Mouse (Mus musculus) urinary bladder, postnatal 4 days (tissue): ENCODE data around the gene Gnrhr.
A peak's percentile ranks its signal among the peaks of the same experiment; 100 is the strongest.

Source experiments
- DNase-seq, 2 experiments: peaks; one replicate each; pipeline ENCODE4 v3.0.0; 2021 to 2022; ENCODE audit warnings: low spot score in 2 of 2

Gene Gnrhr

DNA sequence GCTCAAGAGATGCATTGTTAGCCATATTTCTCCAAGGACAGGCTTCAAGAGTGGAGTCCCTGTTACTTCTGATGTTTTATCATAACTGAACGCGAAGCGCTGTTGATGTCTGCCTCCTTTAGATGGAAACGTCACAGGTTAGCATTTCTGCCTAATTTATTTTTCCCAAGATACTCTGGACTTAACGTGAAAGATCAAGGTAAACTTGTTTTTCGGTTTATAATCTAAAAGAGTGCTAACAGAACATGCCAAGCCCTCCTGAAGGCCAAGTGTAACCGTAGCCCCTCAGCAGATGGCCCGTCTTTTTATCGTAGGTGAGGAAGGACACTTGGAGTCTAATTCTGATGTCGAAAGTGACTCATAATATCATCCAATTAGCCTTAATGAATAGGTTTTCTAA, at the start of gene Gnrhr:
Gene Gnrhr, minus strand, starts transcription at position 101 of the 400 bp plus-strand sequence.
- no peak for DNase-seq

DNA sequence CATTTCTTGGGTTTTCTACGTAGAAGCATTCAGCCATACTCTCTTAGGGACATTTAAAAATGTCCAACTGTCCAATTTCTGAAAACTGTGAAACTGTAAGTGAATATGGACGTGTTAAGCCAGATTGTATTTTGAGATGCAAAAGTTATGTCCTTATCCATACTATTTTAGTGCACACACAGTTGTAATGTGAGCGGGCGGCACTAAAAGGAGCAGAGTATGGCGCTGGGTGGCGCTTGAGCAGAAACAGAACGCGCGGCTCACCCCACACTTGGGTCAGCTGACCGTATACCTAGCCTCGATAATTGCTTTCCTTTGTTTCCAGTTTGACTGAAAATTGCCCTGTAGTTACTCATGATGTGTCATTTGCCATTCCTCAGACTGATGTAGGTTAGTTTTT, 48.9 kb upstream of the Gnrhr start:
- DNase-seq, result no peak

DNA sequence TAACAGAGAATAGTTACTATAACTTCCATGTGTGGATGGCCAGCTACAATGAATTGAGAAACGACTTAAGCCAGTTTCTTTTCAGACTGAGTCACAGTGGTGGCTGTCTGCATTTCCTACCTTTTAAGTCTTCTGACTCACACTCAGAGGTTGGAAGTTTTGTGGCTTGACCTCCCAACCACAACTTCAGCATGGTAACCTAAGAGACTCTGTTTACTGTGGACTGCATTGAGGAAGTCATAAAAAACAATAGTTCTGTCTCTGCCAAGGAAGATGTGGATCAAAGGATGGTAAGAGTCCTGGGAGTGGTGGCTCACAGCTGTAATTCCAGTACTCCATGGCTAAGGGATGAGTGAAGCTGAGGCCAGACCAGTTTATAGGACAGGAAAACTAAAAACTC, 47.2 kb upstream of the Gnrhr start:
- DNase-seq, result no peak

DNA sequence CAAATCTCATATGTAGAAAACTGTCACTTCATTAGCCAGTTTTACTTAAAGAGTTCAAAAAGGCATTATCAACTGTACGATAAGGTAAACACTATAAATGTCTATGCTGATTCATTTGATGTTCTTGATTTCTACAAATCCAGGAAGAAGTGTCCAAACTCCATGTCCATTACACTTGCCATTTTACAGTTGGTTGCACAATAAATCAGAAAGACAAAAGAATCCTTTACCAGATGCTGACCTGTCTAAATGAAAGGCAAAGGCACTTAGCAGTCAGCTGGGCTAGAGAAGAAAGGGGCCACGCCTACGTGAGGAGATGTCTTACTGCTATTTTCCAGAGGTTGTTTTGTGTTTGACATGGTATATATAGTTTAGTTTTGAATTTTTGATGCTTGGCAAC, 46.6 kb upstream of the Gnrhr start:
- no peak for DNase-seq

DNA sequence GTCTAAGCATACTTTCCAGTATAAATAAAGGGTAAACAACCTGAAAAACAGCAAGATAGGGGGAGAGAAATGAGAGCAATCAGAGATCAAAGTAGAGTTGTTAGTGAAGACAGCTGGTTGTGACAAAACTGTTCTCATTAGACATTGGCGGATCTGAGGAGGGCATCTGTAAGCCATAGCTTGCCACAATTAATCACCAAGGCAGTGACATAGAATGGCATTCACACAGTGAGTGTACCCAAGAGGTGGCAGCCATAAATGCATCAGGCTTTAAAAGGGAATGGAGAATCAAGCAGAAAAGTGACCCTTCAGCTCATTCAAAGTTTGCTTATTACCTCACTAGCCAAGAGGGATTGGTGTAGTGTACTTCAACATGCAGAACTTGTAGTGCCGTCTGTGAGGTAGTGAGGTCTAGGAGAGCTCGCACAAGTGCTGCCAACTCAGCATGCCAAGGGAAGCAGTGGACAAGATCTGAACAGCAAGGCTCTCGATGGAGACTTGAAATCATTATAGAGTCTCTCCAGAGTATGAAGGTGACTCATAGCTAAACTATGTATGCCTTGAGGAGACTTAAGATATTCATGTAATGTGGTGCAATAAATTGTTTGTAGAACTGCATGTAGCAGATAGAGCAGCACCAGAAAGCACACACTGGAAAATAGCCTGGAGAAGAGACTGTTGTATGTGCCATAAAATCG, 29.6 kb upstream of the Gnrhr start:
- DNase-seq, result no peak

DNA sequence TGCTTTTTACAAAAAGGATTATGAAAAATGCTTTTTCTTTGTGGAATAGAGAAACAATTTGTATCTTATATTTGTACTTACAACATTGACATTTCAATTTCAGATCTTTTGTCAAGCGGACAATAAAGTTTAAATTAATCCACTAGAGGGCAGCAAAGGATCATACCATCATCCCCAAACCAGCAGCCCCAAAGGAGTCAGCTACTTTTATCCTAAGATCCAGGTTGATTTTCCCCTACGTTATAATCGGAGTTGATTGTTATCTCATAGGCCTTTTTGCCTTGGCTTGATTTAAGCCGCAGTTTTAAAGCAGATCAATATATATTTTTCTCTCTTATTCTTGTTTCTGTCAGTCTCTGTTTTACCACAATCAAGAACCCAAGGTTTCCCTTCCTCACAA, 6.3 kb downstream of the Gnrhr start:
- DNase-seq, result no peak

DNA sequence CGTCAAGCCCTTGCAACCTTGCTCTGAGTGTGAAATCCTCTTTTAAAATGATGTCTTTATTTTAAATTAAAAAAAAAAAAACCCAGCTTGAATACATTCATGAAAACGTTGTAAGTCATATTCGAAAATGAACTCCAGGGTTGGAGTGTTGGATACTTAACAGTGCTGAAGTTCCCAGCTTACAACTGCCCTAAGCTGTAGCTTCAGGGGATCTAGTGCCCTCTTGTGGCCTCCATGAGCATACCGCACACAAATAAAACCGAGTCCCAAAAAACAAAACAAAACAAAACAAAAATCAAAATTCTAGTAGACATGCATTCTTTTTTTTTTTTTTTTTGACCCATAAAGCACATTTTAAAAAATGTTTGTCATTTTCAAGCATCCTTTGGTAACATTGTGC, 6.9 kb downstream of the Gnrhr start:
- DNase-seq, result no peak

DNA sequence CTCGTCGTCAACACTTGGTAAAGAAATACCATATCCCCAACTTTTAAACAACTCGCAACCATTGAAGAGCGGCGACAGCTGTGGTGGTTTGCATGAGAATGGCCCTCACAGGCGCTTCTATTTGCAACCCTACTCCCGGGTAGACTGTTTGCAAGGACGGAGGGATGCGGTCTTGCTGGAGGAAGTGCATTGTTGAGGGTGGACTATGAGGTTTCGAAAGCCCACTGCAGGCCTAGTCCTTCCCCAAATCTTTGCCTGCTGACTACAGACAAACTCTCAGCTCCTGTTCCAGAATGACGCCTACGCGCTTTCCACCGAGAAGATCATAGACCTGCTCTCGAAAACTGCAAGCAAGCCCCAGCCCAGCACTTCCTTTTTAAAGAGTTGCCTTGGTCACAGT, 7.4 kb downstream of the Gnrhr start:
- no peak for DNase-seq

DNA sequence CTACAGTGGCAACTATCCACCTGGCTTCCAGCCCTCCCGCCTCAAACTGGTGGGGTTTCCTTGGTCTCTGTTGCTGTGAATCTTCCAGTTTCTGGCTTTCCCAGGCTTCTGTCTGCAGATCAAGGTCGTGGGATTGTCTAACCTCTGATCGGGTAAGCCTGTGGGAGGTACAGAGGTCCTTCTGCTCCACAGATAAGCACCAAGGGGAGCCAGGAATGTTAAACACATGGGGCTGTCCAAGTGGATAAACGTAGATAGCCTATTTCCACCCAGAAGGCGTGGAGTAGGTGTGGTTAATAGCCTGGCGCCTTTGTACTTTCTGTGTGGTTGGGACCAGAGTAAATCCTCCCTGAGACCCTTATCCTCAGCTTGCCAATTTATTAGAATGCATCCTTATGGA, 10.3 kb downstream of the Gnrhr start:
- no peak for DNase-seq

DNA sequence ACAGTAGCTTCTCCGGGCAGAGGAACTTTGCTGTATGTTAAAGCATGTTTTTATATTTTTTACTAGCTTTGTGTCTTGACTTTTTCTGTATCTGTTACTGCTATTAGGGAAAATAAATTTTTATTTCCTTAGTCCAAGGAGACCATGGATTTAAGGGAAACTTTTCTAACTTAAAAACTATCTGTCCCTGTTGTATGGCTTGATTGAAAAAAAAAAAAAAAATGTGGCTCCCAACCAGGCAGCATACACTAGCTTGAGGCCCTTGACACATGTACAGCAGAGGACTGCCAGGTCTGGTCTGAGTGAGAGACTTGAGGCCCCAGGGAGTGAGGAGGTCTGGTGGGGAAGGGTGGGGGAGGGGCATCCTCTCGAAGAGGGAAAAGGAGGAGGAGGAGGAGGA, 23.9 kb downstream of the Gnrhr start:
- DNase-seq, result no peak

DNA sequence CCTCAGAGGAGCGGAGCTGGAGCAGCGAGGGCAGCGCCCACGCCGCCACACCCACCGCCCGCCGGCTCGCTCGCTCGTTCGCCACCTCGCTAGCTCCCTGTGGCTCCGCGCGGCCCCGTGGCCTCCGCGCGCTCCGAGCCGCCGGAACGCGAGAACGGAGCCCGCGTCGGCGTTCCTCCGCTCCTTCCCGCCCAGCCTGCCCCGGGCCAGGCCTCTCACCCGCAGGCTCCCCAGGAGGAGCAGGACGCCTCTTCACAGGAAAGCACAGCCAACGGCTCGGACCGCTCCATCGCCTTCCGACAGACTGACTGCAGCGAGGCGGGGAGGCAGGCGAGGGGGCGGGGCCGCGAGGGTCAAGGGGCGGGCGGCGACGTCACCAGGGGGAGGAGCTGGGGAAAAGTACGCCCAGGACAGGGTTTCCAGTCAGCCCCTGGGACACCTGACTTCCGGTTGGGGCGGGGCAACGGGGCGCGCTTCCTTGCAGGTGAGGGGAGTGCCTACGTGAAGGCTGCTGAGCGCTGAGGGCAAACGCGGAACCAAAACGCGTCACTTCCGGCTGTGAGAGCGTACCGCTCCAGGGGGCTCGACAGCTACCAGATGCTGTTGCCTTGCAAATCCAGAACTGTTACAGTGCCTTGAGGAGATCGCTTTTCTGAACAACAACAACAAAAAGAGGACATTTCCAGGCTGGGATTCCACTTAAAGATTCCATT, 25.1 kb downstream of the Gnrhr start, which contains the start of gene Uba6:
Gene Uba6, minus strand, starts transcription at position 355 of the 713 bp plus-strand sequence.
- peak; percentile 97 to 98 for DNase-seq

DNA sequence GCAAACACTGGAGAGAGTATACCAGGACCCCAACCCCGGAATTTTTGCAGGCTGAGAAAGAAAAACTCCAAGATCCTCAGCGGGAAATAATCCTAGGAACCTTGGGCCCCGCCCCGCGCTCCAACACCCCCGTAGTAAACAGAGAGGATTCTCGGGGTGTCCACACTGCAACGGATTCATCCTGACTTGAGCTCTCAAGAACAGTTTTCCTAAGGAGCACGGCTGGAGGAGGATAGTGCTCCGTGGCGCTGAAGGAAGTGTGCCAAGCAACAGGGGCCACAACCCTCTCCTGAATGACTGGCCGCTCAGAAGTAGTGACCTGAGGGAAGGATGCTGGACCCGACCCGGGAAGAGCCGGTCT, 25.6 kb downstream of the Gnrhr start:
- no peak for DNase-seq
